Mouse (Mus musculus) myocyte (in vitro differentiated cells): ENCODE measurements around the gene Kcnj16. TPM values are rescaled to one million over a fixed set of nuclear protein-coding genes. Genes with fewer than 3 reads are reported as not detected.
A peak's percentile ranks its signal among the peaks of the same experiment; 100 is the strongest.

Source experiments
- H3K27me3 ChIP-seq: one replicate; pipeline ENCODE4 v1.6.1; 2011; ENCODE audit not compliant: control insufficient read depth, insufficient read depth, insufficient read length
- H3K36me3 ChIP-seq: one replicate; pipeline ENCODE4 v1.6.1; 2011; ENCODE audit not compliant: control insufficient read depth, insufficient read depth
- H3K4me2 ChIP-seq: one replicate; pipeline ENCODE4 v1.6.1; 2011; ENCODE audit warnings: low read depth, control low read depth
- H3K4me3 ChIP-seq: one replicate; pipeline ENCODE4 v1.5.1; 2011; ENCODE audit warnings: mild to moderate bottlenecking, control low read depth, moderate library complexity
- H3K79me2 ChIP-seq: one replicate; pipeline ENCODE4 v1.6.1; 2011; ENCODE audit not compliant: control insufficient read depth, insufficient read depth
- H3ac ChIP-seq: one replicate; pipeline ENCODE4 v1.6.1; 2011; ENCODE audit not compliant: control insufficient read depth, insufficient read length
- CEBPB ChIP-seq: IDR thresholded peaks from 2 replicates; pipeline ENCODE4 v1.6.1; 2011; ENCODE audit warnings: mild to moderate bottlenecking, moderate library complexity; ENCODE audit not compliant: poor library complexity, insufficient read depth, severe bottlenecking
- E2F4 ChIP-seq: IDR thresholded peaks from one replicate; pipeline ENCODE4 v1.6.1; 2011; ENCODE audit warnings: mild to moderate bottlenecking, control low read depth, moderate library complexity; ENCODE audit not compliant: insufficient read depth
- MAX ChIP-seq: IDR thresholded peaks from one replicate; pipeline ENCODE4 v1.6.1; 2011; ENCODE audit warnings: low read depth, mild to moderate bottlenecking, control low read depth
- MYOD1 ChIP-seq, 3 experiments: IDR thresholded peaks; one replicate each; pipeline ENCODE4 v1.6.1; 2011; ENCODE audit warnings: control low read depth in 2 of 3, low read depth in 2 of 3, mild to moderate bottlenecking in 2 of 3, moderate library complexity in 1 of 3; ENCODE audit not compliant: insufficient read length in 2 of 3, control insufficient read depth in 1 of 3
- MYOG ChIP-seq, 3 experiments: IDR thresholded peaks; one replicate each; pipeline ENCODE4 v1.6.1; 2011; ENCODE audit warnings: control low read depth in 2 of 3, low read depth in 2 of 3, mild to moderate bottlenecking in 2 of 3; ENCODE audit not compliant: insufficient read length in 2 of 3, control insufficient read depth in 1 of 3, insufficient read depth in 1 of 3
- POLR2A ChIP-seq: IDR thresholded peaks from one replicate; pipeline ENCODE4 v1.6.1; 2011; ENCODE audit warnings: low read depth, mild to moderate bottlenecking, control low read depth, moderate library complexity; ENCODE audit not compliant: insufficient read length
- POLR2AphosphoS2 ChIP-seq: IDR thresholded peaks from one replicate; pipeline ENCODE4 v1.6.1; 2011; ENCODE audit warnings: low read depth, control low read depth; ENCODE audit not compliant: insufficient read length
- REST ChIP-seq: IDR thresholded peaks from one replicate; pipeline ENCODE4 v1.6.1; 2011; ENCODE audit warnings: mild to moderate bottlenecking, control low read depth, moderate library complexity; ENCODE audit not compliant: insufficient read depth, insufficient read length
- SRF ChIP-seq: IDR thresholded peaks from one replicate; pipeline ENCODE4 v1.6.1; 2011; ENCODE audit warnings: low read depth; ENCODE audit not compliant: control insufficient read depth, insufficient read length
- TCF12 ChIP-seq: IDR thresholded peaks from one replicate; pipeline ENCODE4 v1.6.1; 2011; ENCODE audit warnings: mild to moderate bottlenecking, control low read depth; ENCODE audit not compliant: poor library complexity, insufficient read depth, severe bottlenecking
- TCF3 ChIP-seq: IDR thresholded peaks from one replicate; pipeline ENCODE4 v1.6.1; 2011; ENCODE audit warnings: low read depth, control low read depth; ENCODE audit not compliant: insufficient read length
- USF1 ChIP-seq: IDR thresholded peaks from one replicate; pipeline ENCODE4 v1.6.1; 2011; ENCODE audit warnings: low read depth, mild to moderate bottlenecking, control low read depth, moderate library complexity
- polyA plus RNA-seq: library from polyadenylated mRNA; unstranded; fragments of >200 nt; fragmentation: generic; extraction: Trizol; gene quantifications from one replicate; pipeline ENCODE4 v1.2.1, GENCODE M21; 2012; ENCODE audit warnings: missing spikeins

Gene Kcnj16
- 0.06 TPM for polyA plus RNA-seq

- H3K4me2 ChIP-seq = no peak within 1 kb of the TSS
- H3K4me3 ChIP-seq = no peak within 1 kb of the TSS
- H3K27me3 ChIP-seq = no peaks in the 10 kb centered on the region
- H3K79me2 ChIP-seq = no peaks in the 10 kb centered on the region
- no peaks in the 10 kb centered on the region for H3K36me3 ChIP-seq
- H3ac ChIP-seq = no peak within 1 kb of the TSS
- no peak for TF ChIP-seq POLR2A
- TF ChIP-seq USF1 = no peak
- no peak for TF ChIP-seq E2F4
- no peak for TF ChIP-seq MYOG (IDR thresholded peaks at IDR 0.05; ENCODE audit: control insufficient read depth in 1 of 3, insufficient read depth in 1 of 3, insufficient read length in 2 of 3, low read depth in 2 of 3)
- no peak for TF ChIP-seq TCF3
- TF ChIP-seq CEBPB = no peak
- TF ChIP-seq MAX = no peak
- TF ChIP-seq POLR2AphosphoS2 = no peak
- TF ChIP-seq MYOD1 (IDR thresholded peaks at IDR 0.05; ENCODE audit: control insufficient read depth in 1 of 3, insufficient read length in 2 of 3, low read depth in 2 of 3) = no peak
- no peak for TF ChIP-seq SRF
- no peak for TF ChIP-seq REST
- TF ChIP-seq TCF12 = no peak
These were observed at the start of gene Kcnj16 for GRCm38 (mm10) chr11:110967762-110968135. TSS of gene Kcnj16 (plus strand) at chr11:110968033.

DNA sequence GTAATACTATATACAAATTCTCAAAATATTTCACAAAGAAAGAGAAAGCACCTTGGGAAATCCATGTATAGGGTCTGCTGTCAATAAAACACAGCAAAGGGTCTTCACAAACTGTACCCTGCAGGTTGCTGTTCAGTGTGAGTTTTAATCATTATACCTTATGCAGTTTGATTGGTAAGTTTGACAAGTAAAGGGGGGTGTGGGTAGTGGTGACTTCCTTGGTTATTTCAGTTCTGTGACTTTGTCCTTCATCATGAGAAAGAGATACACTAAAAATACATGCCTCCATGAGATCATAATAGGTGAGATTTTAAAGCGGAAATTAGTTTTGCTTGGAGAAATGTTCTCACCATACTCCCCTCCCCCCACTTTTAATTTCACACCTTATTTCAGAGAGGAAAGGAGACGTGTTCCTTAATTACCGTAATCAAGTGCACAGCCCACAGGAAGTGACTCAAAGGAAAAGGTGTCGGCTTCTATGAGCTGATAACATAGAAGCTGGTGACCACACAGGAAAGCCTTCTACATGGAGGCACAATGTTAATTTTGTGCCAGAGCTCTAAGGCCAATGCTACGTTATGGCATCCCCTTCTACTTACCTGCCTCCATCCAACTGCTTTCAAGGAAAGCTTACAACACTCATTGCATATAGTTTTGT, 48.9 kb upstream of the Kcnj16 start:
- no peak overlapping the region for H3K4me3 ChIP-seq

DNA sequence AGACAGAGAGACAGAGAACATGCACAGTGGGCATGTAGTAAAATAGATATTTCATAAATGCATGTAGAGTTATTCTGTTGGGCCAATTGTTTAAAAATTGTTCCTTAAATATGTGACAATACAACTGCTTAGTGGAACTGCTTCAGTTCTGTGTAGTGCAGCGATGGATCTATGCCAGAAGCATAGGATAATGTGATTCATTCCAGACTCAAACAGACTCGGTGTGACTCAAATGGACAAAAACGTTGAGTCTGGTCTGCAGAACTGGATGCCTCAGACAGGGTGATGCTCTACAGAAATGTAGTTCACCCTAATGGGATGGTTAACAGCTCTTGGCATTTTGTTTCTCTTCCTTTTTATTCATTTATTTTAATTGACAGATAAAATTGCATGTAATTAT, 32.1 kb upstream of the Kcnj16 start:
- TF ChIP-seq E2F4 = no peak
- no peak for TF ChIP-seq TCF3
- TF ChIP-seq TCF12 = no peak
- no peak for TF ChIP-seq USF1
- no peak for TF ChIP-seq MYOD1 (IDR thresholded peaks at IDR 0.05; ENCODE audit: control insufficient read depth in 1 of 3, insufficient read length in 2 of 3, low read depth in 2 of 3)
- no peak for TF ChIP-seq REST
- TF ChIP-seq POLR2A = no peak
- no peak for TF ChIP-seq SRF
- no peak for TF ChIP-seq POLR2AphosphoS2
- no peak for TF ChIP-seq MAX
- no peak for TF ChIP-seq CEBPB

More for the DNA sequence above, 48.9 kb upstream of the Kcnj16 start:
- Histone ChIP-seq H3K27me3 (no peaks in the 10 kb centered on the region), H3ac (no peak overlapping the region), H3K4me2 (no peak overlapping the region), H3K79me2 (no peaks in the 10 kb centered on the region), H3K36me3 (no peaks in the 10 kb centered on the region)
- TF ChIP-seq TCF12 (no peak), E2F4 (no peak), CEBPB (no peak), MYOG (IDR thresholded peaks at IDR 0.05; ENCODE audit: control insufficient read depth in 1 of 3, insufficient read depth in 1 of 3, insufficient read length in 2 of 3, low read depth in 2 of 3) (no peak), POLR2AphosphoS2 (no peak), POLR2A (no peak), MYOD1 (IDR thresholded peaks at IDR 0.05; ENCODE audit: control insufficient read depth in 1 of 3, insufficient read length in 2 of 3, low read depth in 2 of 3) (no peak), REST (no peak)

GRCm38 (mm10) chr11:110942280-110942679, 25.6 kb upstream of the Kcnj16 start:
- peak overlapping the region; percentile 14 for H3K4me2 ChIP-seq

More for the DNA sequence above, 32.1 kb upstream of the Kcnj16 start:
- no peak overlapping the region for H3K4me3 ChIP-seq
- H3K4me2 ChIP-seq = no peak overlapping the region
- no peaks in the 10 kb centered on the region for H3K79me2 ChIP-seq
- H3K27me3 ChIP-seq = no peaks in the 10 kb centered on the region
- no peak overlapping the region for H3ac ChIP-seq
- no peaks in the 10 kb centered on the region for H3K36me3 ChIP-seq

More at GRCm38 (mm10) chr11:110942280-110942679, 25.6 kb upstream of the Kcnj16 start:
- Histone ChIP-seq H3K27me3 (no peaks in the 10 kb centered on the region), H3K79me2 (no peaks in the 10 kb centered on the region), H3ac (no peak overlapping the region), H3K4me3 (no peak overlapping the region), H3K36me3 (no peaks in the 10 kb centered on the region)
- TF ChIP-seq TCF3 = no peak
- no peak for TF ChIP-seq USF1
- TF ChIP-seq REST = no peak
- no peak for TF ChIP-seq TCF12
- no peak for TF ChIP-seq MAX
- no peak for TF ChIP-seq E2F4
- TF ChIP-seq MYOD1 (IDR thresholded peaks at IDR 0.05; ENCODE audit: control insufficient read depth in 1 of 3, insufficient read length in 2 of 3, low read depth in 2 of 3) = no peak
- TF ChIP-seq CEBPB = no peak
- no peak for TF ChIP-seq MYOG (IDR thresholded peaks at IDR 0.05; ENCODE audit: control insufficient read depth in 1 of 3, insufficient read depth in 1 of 3, insufficient read length in 2 of 3, low read depth in 2 of 3)
- TF ChIP-seq SRF = no peak
- TF ChIP-seq POLR2AphosphoS2 = no peak
- TF ChIP-seq POLR2A = no peak
